Mouse (Mus musculus): Measurements from ENCODE around the gene Atp6v0b. TPM values are rescaled to one million over a fixed set of nuclear protein-coding genes. Genes with fewer than 3 reads are reported as not detected.
A peak's percentile ranks its signal among the peaks of the same experiment; 100 is the strongest.

Gene Atp6v0b
- total RNA-seq, 2 experiments from 2014 or later: 96.3 to 121 TPM

DNA sequence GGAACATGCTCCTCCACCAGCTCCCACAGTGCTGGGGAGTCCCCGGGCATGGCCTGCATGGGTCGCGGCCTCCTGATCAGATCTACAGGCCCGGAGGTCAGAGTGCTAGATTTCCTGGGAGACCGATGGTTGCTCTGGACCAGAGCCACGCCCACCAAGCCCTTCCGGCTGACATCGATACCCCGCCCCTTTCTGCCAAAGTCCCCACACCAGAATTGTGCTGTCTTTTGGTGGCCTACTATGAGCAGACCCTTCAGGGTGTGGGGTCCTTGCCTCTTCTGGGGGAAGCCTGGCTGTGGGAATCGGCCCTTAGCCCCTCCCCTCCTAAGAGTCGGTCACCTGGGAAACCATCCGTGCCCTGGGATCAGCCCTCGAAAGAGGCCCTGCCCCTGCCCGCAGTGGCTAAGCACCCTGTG, 14.7 kb downstream of the Atp6v0b start, which contains the start of gene Ccdc24:
Gene Ccdc24 (minus strand): TSS at position 87 of the 416 bp plus-strand sequence.
- DNase-seq: no peak

DNA sequence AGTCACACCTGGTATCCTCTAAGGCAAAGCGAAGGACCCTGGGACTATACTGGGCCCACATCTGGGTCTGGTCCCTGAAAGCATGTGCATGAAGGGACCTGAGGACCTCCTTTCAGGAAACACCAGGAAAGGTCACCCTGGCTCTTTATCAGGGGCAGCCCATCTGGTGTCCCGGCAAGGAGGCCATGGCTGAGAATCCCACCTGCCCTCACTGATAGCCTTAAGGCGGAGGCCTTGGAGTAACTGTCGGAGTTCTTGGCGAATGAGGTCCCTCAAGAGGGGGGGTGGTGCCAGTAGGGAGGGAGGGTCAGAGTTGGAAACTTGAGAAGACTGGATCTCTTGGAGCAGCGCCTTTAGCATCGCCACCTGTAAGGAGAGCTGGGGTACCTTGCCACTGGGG, 15.3 kb downstream of the Atp6v0b start:
- no peak for DNase-seq

DNA sequence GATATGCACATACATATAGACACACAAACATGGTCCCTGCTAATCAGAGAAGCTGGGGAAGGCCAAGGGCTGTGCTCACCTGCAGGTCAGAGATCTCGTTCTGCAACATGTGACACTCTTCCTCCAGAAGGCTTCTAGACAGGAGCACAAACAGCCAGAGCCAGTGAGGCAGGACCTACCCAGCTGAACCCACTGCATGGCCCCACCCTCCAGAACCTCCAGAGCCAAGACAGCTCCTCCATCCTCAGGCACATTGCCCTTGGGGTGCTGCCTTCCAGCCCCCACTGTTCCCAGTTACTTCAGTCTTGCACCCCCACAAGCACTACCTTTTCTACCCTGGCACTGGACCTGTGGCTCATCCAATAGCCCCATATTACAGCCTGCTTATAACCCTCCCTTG, 16.7 kb downstream of the Atp6v0b start:
- DNase-seq: no peak

DNA sequence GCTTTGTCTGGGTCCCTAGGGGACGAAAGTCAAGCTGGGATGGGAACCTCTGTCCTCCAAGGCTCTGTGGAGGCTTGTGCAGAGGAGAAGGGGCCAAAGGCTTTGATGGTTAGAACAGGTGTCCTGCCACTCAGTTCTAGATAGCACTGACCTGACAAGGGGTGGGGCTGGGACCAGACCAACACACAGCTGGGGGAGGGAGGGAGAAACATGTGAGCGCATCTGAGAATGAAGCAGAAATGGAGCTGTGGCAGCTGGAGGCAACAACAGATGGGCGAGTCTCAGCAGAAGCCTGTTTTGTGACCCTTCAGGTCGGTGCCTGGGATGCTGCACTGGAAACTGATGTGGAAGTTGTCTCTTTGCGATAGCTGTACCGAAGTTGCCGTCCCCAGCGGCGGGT, 17.8 kb downstream of the Atp6v0b start:
- DNase-seq: no peak

DNA sequence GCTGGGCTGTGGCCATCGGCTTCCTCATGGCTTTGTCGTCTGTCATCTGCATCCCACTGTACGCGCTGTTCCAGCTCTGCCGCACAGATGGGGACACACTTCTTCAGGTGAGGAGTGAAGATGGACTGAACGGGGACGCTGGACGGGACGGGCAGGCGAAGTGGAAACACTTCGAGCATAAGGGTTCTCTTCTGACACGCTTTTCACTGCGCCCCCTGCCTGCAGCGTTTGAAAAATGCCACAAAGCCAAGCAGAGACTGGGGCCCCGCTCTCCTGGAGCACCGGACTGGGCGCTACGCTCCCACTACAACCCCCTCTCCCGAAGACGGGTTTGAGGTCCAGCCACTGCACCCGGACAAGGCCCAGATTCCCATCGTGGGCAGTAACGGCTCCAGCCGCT, 19.3 kb downstream of the Atp6v0b start:
- peak; percentile 49 to 82 for DNase-seq

DNA sequence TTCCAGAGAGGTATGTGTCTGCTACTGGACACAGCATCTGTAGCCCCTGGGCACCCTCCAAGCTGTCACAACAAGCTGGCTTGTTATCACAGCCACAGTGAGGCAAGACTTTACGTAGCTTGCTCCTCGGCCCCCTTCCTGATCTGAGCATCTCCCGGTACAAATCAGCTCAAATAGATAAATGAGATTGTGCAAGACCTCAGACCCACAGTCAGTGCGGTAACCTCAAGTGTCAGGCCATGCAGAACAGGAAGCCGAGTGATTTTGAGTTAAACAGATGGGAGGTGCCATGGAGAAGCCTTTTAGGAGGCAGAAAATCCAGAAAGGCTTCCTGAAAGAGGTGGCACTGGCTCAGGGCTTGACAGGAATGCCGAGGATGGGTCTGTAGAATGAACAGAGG, 20.1 kb downstream of the Atp6v0b start:
- no peak for DNase-seq

DNA sequence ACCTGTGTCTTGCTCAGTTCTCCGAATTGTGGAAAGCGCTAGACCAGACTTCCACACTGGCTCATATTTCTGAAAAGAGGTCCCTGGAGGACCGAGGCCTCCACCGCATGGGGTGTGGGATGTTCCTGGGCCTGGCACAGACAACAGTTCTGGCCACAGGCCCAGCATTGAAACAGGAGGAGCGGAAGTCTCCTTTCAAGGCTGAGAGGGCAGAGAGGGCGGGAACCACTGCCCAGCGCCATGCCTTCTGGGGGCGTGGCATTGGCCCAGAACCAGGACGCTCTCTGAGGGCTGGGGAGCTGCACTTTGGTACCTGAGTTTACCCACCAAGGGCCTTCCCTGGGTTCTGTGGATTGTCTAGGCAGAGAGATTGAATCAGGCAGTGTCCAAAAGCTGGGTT, 21.1 kb downstream of the Atp6v0b start:
- peak; percentile 77 to 80 for DNase-seq

DNA sequence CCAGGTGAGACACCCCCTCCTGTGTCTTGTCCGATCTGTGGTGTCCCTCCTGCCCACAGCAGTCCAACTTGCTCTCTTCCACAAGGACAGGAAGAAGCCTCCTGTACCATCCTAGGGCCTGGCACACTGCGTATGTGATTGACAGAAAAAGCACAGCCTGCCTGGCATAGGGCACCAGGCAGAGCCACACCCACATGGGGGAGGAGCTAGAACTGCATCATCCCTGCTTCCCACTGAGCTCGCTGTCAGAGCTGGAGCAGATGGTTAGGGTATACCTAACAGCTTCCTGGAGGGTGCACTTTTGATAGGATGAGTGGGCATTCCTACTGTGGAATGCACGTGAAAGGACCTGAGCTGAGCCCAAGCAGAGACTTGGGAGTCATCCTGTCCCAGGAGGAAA, 24.3 kb downstream of the Atp6v0b start:
- DNase-seq: peak in 1 of 2 experiments; percentile 31

DNA sequence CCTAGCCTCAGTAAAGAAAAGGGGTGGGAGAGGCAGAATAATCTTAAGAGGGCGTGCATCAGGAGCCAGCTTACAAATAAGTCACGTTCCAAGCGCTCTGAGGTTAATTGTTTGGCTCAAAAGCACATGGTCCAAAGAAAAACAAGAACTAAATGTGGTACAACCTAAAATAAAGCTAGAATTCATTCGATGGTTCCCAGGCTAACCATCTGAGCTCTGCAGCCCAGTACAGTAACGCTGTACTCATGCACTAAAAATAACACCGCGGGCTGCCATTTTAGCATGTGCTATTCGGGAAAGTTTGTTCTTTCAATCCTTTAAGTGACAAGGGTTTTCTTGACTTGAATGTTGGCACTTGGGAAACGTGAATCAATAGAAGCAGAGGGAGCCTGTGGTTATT, 26.6 kb downstream of the Atp6v0b start:
- DNase-seq: no peak

DNA sequence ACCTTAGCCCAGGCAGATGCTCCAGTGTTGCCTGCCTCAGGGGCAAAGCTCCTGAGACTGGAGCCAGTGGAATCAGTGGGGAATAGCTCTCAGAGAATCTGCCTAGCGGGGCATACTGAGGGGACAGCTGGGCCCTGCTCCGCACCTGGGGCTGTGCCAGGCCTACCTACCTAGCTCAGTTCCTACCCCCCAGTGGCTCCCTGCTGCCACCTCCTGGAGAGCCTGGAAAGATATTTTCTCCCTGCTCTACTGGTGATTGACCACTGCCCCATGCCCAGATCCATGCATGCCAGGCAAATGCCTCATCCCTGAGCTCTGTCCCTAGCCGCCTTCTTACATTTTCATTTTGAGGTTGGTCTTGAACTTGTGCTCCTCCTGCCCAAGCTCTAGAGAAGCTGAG, 28.3 kb downstream of the Atp6v0b start:
- DNase-seq: peak; percentile 44 to 75

DNA sequence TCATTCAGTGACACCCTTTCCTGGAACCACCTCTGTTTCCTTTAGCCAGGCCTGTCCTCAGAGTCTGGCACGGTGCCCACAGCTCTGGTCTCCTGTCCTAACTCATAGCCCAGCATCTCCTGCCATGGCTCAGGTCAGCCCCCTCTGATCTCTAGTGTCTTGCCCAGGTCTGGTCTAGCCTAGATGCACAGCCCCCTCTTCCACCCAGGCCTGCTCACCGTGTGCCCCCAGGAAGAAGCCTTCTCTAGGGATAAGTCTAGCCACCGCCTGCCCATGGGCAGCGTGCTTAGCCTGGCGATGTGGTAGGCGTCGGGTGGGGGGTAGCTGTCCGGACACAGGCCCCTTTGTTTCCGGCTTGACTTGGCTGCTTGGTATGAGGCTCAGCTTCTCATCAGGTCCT, 32.0 kb downstream of the Atp6v0b start:
- DNase-seq: no peak

DNA sequence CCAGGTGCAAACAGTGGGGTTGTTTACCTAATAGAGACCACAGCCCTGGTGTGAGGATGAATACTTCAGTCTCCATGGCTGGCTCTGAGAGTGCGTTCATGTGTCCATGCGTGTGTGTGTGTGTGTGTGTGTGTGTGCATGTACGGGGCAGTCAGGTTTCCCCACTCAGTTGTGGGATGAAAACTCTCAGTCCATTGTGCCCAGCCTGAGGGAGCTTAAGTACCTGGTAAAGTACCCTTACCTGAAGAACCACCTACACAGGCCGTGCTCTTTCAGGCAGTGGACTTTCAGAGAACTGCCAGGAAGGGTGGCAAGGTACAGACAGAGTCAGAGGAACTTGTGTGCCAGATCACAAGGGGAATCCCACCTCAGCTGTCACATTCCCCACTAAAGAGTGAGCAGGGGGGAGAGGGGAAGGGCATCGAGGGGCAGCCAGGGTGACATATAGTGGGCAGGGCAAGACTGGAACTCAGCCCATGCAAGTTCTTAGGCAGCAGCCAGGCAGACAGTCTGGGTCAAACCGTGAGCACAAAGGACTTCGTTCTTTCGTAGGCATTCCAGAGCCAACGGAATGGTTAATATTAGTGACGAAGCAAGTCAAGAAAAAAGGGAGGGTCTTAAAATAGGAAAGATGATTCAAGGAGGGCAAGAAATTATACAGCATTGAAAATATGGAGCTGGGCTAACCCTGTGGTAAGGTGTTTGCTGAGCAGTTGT, 34.8 kb downstream of the Atp6v0b start:
- no peak for DNase-seq

DNA sequence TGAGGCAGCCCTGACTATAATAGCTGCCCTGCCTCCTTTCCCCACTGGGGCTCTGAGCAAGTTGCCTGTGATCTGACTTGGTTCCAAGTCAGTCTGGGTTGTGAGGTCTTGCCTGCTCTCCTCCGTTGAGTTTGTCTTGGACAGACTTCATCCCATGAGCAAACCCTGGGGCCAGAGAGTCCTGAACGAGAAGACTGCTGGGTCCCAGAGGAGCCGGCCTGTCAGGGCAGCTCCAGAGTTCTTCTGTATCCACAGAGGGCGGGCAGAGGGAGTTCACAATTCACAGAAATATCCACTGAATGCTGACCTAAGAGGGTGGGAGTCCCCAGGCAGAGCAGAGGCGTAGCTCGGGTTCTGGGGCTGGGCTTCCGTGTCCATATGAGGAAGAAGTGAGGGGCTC, 36.3 kb downstream of the Atp6v0b start:
- DNase-seq: peak; percentile 59 to 86

DNA sequence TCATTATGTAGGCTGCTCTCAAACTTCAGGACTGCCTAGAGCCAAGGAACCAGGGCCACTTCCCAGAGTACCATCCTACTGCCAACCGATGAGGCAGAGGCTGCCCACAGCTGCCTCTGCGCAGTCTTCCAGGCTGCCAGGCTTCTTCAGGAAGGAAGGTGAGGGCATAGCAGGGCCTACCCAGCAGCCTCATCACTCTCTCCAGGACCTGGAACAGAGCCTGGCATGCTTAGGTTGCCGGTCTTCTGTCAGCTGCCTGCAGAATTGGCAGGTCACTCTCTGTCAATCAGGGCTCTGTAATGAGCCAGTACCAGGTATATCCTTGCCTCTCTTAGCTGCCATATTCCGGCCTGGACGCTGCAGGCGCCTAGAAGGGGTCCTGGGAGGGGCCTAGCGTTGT, 37.0 kb downstream of the Atp6v0b start:
- peak in 1 of 2 experiments; percentile 24 for DNase-seq

DNA sequence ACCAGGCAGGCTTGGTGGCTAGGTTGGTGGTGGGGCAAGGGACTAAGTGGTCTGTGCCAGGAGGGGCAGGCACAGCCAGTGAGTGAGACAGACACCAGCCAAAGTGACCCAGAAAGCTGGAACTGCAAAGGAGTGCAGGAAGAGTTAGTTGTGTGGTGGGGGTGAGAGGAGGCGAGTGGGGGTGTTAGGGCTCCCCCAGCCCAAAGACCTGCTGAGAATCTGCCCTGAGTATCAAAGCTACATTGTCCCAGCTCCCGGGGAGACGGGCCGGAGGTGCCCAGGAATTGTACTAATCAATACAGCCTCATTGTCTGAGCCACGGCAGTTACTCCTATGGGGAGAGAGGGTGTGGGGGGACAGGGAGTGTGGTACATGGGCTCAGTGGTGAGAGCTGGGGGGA, 37.6 kb downstream of the Atp6v0b start:
- DNase-seq: no peak

DNA sequence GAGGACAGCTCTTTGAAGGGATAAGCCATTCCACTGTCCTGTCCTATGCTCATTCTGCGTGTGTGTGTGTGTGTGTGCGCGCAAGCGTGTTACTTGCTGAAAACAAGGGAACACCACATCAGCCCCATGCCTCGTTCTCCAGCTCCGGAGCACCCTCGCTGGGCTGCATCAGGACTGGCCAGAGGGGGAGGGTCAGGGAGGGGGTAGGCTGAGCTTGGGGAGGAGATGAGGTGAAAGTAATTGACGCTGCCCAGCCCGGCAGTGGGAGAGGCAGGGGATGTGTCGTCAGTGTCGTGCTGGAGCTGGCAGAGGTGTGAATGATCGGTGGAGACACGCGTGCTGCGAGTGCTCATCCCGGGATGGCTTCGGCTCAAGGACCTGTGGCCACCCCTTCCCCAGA, 38.1 kb downstream of the Atp6v0b start:
- DNase-seq: no peak

DNA sequence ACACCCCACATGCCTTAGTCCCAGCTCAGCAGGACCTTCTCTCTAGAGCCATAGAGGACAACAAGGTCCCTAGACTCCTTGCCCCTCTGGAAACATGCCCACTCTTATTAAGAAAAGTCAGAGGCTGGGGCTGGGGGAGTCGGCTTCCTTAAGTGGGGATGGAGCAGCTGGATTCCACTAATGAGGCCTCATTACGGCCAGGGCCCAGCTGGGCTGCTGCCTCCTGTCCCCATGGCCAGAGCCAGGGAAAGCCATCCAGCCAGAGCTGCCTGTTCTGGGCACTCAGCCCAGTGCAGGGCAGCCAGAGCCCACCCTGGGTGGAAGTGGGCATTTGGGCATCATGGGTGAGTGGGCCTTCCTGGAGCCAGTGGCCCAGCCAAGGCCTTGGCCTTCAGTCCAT, 40.1 kb downstream of the Atp6v0b start:
- DNase-seq: no peak

DNA sequence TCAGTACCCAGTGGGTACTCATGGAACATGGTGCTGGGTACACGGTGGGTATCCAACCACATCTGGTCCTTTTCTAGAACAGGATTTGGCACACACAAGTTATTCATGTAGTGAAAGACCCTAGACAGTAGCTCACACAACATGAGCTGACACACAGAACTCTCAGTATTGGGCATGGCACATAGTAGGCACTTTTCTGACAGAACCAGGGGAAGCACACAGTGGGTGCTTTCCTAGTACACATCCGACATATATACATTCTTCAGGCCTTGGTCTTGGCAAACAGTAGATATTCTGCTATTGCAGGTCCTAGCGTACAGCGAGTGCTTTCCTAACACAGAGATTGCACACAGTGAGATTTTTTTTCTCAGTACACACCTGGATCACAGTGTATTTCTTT, 40.9 kb downstream of the Atp6v0b start:
- no peak for DNase-seq

DNA sequence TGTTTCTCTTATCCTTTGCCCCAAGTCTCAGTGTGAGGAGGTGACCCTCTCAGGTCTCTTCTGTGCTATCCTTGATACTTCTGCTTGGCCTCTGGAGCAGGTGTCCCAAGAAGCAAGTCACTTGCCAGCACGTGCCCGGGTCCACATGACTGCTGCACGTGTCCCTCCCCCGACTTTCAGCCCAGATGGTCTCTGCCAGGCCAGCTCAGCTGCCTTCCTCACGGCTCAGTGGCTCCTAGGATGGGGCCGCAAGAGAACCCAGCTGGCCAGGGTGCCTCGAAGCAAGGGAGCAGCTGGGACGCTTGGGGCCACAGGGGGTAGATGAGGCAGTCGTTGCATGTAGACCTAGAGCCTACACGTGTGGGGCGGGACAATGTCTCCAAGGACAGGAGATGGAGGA, 41.8 kb downstream of the Atp6v0b start:
- no peak for DNase-seq

DNA sequence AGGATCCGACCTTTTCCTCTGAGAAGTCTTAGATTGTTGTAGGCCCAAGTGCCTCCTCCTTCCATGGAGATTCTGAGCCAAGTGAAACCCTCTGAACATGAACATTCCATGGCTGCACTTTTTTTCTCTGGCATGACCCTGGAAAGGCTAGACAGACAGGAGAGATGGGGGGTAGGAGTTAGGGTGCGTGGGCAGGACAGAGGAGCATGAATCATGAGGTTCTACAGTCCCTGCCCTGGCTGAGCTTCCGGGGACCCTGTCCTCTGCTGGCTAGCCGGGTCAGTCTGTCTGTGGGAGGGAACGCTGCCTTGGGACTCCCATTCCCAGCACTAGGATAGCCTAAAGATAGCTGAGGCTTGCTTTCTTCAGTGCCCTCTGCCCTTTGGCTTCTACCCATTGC, 42.7 kb downstream of the Atp6v0b start:
- no peak for DNase-seq

DNA sequence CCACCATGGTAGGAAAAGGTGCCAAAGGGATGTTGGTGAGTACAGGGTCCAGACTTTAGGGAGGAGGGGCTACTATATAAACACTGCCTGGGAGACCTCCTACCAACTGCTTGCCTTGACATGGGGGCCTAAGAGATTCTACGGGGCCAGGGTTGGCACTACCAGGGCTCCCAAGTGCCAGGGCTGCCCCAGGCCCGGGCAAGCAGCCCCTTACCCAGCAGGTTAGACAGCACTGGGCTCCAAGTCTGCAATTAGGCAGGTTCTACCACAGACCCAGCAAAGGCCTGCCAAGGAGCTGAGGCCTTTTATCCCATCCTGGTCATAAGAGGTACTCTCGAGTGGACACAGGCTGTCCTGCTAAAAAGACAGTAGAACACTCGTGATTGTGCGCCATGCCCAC, 44.0 kb downstream of the Atp6v0b start:
- DNase-seq: no peak

DNA sequence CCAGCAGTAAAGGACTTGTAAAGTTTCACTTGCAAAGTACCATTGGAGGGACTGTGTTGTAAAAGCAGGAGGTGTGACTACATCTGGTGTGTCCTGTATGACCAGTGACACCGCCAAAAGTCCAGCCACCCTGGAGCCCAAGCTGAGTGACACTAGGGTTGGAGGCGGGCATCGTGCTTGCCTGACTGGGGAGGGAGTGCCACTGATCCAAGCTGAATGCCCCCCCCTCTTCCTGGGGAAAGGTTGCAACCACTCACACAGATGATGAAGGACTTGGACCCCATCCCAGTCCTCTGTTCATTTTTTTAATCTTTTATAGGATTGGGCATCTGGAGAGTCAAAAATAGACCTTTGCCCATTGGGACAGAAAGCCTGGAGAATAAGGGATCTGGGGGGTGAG, 45.6 kb downstream of the Atp6v0b start:
- DNase-seq: no peak

DNA sequence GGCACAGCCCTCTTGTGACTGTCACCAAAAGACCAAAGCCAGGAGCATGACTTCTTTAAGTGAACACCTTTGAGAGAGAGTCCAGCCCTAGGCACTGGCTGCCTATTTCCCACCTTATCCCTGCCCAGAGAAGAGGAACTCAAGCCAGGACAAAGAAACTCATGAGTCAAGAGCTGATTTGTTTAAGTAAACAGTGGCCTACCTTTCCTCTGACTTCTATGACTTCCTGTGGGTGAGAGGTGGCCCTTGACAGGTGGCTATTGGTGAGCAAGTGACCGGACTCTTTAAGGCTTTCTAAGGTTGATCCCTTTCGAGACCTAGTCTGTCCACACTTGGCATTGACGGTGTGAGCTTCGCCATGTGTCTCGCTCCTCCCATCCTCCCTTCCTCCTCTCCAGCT, 46.3 kb downstream of the Atp6v0b start:
- no peak for DNase-seq

DNA sequence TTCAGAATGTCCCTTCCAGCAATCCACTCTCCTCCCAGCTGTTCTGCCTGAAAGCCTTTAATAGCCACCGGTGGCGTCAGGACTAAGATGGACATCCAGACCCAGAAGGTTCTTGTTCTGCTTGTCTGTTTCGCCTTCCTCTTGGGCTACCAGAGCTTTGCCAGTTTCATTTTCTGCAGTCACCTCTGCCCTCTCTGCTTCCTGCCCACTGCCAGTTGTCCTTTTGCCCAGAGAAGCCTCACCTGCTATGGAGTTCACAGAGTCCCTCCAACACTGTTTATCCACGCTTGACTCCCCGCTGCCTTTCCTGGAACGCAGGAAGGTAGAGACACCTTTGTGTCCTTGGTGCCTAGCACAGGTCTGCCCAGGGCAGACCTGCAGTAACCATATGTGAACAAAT, 47.8 kb downstream of the Atp6v0b start:
- DNase-seq: no peak

DNA sequence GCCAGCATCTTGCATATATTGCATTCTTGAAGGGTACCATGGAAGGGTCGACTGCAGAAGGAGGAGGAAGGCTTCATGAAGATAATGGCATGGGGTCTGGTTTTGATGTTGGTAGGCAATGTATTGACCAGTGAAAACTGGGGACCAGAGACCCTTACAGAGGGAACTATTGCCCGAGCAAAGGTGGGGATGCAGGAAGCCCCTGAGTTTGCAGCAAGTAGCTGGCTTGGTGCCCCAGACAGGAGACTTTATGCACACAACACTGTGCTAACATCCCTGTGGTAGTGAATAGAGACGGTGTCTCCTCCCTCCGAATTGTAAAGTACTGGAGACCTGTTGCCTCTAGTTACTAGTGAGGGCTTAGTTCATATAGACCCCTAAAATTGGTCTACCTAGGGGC, 49.9 kb downstream of the Atp6v0b start:
- DNase-seq: no peak
